Mouse (Mus musculus): ENCODE measurements at regions not wholly inside any gene's neighbourhood (a gene's known extent, or its start where the extent isn't known, plus 50 kb on each side); places are given as distances from the start of the nearest gene placed in this dataset.
A peak's percentile ranks its signal among the peaks of the same experiment; 100 is the strongest.

GRCm38 (mm10) chr4:124054240-124054760, 136.5 kb upstream of the 4930535I16Rik start:
- no peak for DNase-seq

- DNase-seq: no peak
Observed at GRCm38 (mm10) chr4:124053340-124054038, 135.7 kb upstream of the 4930535I16Rik start.

- no peak for DNase-seq
Observed at GRCm38 (mm10) chr4:124052387-124052786, 134.6 kb upstream of the 4930535I16Rik start.

GRCm38 (mm10) chr4:124048348-124048831, 130.6 kb upstream of the 4930535I16Rik start:
- peak; percentile 14 for DNase-seq

- no peak for DNase-seq
Observed at GRCm38 (mm10) chr4:124047898-124048297, 130.1 kb upstream of the 4930535I16Rik start.

- DNase-seq: no peak
Observed at GRCm38 (mm10) chr4:124036483-124036882, 118.7 kb upstream of the 4930535I16Rik start.

GRCm38 (mm10) chr4:124035657-124036061, 117.8 kb upstream of the 4930535I16Rik start:
- no peak for DNase-seq

GRCm38 (mm10) chr4:124035192-124035591, 117.4 kb upstream of the 4930535I16Rik start:
- no peak for DNase-seq

- DNase-seq: no peak
Observed at GRCm38 (mm10) chr4:124028061-124028460, 110.2 kb upstream of the 4930535I16Rik start.

GRCm38 (mm10) chr4:124016401-124016800, 98.6 kb upstream of the 4930535I16Rik start:
- DNase-seq: no peak

- DNase-seq: no peak
Observed at GRCm38 (mm10) chr4:124015323-124015722, 97.5 kb upstream of the 4930535I16Rik start.

- no peak for DNase-seq
Observed at GRCm38 (mm10) chr4:124012406-124012805, 94.6 kb upstream of the 4930535I16Rik start.

GRCm38 (mm10) chr4:124008725-124009124, 90.9 kb upstream of the 4930535I16Rik start:
- no peak for DNase-seq

- peak; percentile 55 for DNase-seq
Observed at GRCm38 (mm10) chr4:124005626-124006315, 87.9 kb upstream of the 4930535I16Rik start.

GRCm38 (mm10) chr4:124002760-124003159, 84.9 kb upstream of the 4930535I16Rik start:
- DNase-seq: no peak

- DNase-seq: no peak
Observed at GRCm38 (mm10) chr4:124002105-124002504, 84.3 kb upstream of the 4930535I16Rik start.

GRCm38 (mm10) chr4:123995815-123996214, 78.0 kb upstream of the 4930535I16Rik start:
- DNase-seq: no peak

- no peak for DNase-seq
Observed at GRCm38 (mm10) chr4:123991223-123991622, 73.4 kb upstream of the 4930535I16Rik start.

- peak; percentile 85 for DNase-seq
Observed at GRCm38 (mm10) chr4:123990293-123991185, 72.7 kb upstream of the 4930535I16Rik start.
